Mouse (Mus musculus): ENCODE measurements at regions not wholly inside any gene's neighbourhood (a gene's known extent, or its start where the extent isn't known, plus 50 kb on each side); places are given as distances from the start of the nearest gene placed in this dataset.

- TF ChIP-seq POLR2A (IDR thresholded peaks at IDR 0.05; ENCODE audit: extremely low read depth, insufficient read depth, low read length) (no peak), CTCF (IDR thresholded peaks at IDR 0.05; ENCODE audit: extremely low read depth, insufficient read depth, low read length) (no peak)
Measured at GRCm38 (mm10) chr1:47432829-47433228, 540.2 kb upstream of the Slc39a10 start.
